Mouse (Mus musculus) right cerebral cortex, postnatal 14 days (tissue): ENCODE measurements around the gene Cnr2.

Source experiments
- DNase-seq: peaks from one replicate; pipeline ENCODE4 v3.0.0; 2022

Cnr2 gene

DNA sequence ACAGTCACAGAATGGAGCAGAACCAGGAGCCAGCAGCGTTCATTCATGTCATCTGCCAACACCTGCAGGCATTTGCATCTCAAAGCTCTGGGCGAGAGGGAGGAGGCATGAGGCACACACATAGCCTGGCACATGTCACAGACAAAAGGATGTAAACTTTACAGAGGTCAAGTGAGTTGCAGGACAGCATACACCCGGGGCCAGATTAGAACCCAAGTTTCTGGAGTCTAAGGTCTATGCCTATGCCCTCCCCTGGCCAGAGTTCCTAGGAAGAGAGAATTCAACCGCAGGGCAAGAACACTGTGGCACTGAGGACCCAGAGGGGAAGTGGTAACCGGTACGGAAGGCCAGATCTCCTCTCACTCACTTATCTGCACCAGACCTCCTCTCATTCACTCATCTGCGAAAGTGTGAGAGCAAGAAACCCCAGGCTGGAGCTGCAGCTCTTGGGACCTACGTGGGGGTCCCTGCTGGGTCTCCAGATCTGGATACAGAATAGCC is at the start of gene Cnr2:
Cnr2 (plus strand) TSS at position 324 of the 501 bp plus-strand sequence.
- no peak for DNase-seq

DNA sequence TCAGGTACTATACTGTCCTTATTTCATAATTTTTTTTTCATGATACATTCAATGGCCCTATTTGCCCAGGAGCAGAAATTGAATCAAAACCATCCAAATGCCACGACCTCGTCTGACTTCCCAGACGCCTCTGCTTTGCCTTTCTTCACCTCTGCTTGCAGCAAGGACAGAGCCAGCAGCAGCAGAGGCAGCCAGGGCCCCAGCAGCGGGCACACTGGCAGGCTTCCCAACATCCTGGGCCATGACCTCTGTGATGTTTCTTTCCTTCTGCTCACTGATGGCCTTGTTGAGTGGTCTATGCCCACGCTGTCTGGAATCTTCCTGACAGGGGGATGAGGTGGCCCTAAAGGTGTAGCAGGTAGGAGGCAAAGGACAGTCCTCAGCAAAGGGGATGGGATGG is 47.6 kb upstream of the Cnr2 start:
- no peak for DNase-seq

DNA sequence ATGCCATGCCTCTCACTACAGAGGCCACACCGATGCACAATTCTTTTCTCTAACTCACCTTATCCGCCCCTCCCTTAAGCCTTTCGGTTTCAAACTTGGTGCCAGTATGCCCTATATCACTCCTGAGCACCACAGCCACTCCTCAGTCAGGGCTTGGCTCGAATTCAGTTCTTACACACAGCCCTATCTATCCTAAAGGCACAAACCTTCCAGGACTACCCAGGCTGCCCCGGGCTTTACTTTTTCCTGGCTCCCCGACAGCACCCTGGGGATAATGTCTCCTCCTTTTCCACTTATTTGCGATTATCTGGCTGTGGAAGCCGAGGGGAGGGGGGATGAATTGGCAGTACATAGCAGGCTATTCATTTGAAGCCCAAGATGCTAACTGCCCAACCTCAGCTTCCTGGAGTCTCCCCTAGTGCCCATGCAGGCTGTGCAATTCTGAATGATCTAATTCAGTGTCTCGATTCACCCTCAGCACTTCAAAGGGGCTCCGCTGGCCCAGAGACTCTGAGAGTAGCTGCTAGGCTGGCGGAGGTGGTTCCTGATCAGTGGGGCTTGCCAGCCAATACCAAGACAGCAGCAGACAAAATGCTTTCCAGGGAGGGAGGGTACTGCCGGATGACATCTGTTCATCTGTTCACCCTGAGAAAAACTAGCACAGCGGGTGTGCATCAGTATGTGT is 44.6 kb upstream of the Cnr2 start:
- peak; percentile 44 for DNase-seq

DNA sequence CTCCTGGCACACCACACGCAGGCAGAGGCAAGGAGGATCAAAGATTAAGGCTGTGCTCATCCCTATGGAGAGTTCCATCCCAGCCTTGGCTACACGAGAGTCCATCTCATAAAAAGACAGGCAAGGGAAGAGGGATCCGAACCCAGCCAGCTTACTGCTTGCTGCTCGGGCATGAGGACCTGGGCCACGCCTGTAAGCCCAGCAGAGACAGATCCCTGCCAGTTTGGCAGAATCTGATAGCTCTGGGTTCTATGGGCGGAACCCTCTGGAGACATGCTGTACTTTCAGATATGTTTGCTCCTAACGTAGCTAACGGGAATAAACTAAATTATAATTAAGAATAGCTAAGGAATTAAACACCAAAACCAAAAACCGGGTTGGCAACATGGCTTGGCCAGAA is 43.3 kb upstream of the Cnr2 start:
- no peak for DNase-seq

DNA sequence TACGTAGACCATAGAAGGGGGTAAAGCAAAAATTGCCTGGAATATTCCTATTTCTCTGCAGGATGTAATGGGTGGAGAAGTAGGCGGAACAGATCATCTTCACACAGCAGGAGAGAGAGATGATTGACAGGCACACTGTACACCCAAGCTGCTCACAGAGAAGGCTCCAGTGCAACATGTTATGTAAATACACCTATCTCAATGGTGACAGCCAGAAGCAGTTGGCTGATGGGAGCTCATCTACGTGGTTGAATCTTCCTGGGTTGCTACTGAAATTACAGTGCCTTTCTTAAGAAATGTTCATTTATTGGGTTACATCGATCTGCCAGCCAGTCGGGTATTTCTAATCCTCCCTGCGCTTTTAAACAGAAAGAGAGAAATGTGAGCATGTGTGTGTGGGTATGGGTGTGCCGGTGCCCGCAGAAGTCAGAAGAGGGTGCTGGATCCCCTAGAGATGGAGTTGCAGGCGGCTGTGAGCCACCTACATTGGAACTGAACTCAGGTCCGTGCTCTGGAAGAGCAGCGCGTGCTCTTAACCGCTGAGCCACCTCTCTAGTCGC is 41.1 kb upstream of the Cnr2 start:
- no peak for DNase-seq

DNA sequence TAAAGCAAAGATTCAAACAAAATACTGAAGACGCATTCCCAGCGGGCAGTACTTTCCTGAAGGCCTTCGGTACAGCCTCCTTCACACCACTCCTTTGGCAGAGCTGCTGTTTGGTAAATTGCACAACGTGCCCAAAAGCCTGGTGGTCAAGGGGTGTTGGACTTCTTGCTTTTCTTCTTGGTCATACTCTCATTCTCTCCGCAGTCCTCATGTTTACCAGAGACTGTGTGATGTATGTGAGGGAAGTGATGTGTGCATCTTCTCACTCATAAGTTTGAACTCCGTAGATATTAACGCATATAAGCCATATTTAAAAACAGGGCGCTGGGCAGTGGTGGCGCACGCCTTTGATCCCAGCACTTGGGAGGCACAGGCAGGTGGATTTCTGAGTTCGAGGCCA is 40.6 kb upstream of the Cnr2 start:
- no peak for DNase-seq

DNA sequence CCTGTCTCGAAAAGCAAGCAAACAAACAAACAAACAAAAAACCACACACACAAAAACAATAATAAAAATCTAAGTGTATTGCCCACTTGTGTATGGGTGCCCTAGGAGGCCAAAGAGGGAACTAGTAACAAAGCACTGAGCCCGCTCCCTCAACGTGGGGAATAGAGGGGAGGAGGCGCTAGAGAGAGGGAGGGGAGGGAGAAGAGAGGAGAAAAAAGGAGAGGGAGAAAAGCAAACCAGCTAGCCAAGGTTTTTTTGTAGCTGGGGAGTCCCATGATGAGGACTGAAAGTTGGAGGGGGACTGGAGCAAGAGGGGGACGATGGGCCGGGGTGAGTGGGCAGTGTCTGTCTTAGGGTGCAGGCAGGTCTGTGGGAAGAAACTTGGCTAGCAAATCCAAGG is 40.1 kb upstream of the Cnr2 start:
- no peak for DNase-seq

DNA sequence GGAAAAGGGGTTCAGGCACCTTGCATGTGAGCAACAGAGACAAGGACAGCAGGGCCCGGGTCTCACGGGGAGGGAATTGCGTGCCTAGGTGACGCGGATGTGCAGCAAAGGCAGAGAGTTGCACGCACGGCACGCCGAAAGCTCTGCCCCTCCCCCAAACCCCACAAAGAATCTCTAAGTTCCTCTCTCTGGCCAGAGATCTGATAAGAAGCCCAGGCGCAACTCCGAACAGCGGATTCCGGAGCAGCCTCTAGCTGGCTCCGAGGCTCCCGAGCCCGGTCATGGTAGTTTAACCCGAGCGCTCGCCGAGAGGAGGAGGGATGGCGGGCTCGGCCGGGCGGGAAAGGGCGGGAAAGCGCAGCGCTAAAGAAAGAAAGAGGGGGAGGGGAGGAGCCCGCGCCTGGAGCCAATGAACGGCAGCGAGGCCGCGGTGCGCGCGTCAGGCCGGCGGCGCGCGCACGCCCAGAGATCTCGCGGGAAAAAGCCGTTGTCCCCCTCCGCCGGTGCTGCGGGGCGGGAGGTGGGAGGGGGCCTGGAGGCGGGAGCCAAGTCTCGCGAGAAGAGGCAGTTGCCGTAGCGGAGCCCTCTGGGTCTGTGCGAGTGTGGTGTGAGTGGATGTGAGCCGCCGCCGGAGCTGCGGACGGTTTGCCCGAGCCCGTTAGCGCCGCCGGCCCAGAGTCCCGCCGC is 39.5 kb upstream of the Cnr2 start, which contains the start of gene Srsf10:
Srsf10 (plus strand) TSS at position 212 of the 687 bp plus-strand sequence.
- peak; percentile 96 for DNase-seq

DNA sequence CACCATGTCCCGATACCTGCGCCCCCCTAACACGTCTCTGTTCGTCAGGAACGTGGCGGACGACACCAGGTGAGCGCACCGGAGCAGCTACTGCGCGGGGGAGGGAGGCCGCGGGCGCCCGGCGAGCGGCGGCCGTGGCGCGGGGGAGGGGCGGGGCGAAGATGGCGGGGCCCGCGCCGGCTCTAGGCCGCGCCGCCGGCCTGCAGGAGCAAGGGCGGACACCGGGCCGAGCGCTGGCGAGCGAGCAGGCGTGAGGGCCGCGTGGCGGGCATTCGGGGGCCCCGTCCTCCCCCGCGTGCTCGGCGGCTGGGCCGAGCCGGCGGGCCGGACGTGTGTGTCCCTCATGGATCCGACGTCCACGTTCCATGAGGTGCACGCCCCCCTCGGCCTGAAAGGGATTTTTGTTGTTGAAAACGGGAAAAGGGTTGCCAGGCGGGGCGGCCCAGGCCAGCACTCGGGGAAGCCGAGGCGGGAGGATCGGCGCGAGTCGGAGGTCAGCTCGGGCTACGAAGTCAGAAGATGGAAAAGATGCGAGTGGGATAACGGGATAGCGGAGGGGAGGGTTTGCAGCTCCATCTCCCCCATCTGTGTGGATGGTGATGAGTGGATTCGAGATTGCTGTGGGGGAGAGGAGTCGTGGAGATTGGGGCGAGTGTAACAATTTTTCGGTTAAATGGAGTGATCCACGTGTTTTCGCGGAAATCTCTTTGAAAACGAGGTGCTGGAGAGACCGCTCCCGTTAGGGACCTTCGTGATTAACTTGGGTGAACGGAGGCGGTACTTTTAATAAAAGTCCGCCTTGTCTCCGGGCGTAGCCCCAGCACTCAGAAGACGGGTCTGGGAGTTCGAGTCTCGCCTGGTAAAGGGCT is 38.7 kb upstream of the Cnr2 start:
- peak; percentile 54 for DNase-seq

DNA sequence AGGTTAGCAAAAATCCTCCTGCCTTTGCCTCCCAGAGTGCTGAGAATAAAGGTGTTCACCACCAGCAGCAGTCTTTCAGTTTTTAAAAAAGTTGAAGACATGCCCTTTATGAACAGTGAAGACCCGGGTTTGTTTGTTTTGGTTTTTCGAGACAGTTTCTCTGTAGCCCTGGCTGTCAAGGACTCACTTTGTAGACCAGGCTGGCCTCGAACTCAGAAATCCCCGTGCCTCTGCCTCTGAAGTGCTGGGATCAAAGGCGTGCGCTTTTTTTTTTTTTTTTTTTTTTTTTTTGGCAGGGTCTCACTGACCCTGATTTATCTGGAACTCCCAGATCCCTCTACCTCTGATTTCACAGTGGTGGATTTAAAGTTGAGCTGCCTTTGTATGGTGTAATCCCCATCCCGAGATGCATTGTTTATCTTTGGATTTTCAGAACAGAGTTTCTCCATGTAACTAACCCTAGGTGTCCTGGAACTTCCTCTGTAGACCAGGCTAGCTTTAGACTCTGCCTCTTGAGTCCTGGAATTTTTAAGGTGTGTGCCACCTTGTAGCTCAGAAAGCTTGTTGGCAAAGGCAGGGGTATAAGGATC is 37.5 kb upstream of the Cnr2 start:
- no peak for DNase-seq

DNA sequence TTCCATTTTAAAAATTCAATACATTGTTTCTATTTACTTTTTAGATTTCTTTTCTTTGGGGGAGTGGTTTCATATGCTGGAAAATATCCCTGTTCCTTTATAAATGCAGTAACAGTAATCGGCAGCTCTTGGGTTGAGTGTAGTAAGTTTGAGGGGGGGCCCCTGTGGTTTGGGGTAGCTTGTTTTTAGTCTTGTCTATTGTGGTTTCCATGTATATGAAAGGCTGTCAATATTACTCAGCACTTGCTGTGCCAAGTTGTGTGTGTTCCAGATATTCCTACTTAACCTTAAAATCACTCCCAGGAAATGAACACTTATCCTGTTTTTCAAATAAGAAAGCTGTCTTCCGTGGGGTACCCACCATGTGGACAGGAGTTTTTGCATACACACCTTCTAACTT is 26.2 kb upstream of the Cnr2 start:
- DNase-seq = no peak

DNA sequence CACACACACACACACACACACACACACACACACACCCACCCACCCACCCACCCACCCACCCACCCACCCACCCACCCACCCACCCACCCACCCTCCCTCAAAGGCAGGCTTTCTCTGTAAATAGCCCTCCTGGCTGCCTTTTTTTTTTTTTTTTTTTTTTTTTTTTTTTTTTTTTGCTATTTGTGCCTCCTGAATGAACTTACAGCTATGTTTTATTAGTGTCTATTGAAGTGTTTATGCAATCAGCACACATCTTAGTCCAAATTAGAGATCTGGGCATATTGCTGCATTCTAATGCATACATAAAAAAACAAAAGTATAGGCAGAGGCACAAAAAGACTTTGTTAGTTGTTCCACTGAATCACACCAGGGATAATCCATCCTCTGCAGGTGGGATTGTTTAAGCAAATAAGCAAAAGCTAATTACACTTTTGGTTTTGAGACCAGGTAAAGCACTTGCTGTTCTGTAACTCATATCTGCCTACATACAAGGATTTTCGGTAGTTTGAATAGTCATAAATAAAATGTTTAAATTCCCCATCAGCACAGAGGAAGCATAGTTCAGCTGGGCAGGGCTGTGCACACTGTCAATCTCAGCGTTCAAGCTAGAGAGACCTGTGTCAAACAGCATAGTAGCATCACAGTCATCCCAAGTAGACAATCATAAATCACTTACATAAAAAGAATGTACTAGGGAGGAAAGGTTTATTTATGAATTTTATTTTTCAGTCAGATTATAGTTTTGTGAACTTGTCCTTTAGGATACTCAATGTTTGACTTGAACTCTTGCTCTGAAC is 24.8 kb upstream of the Cnr2 start:
- DNase-seq = no peak

DNA sequence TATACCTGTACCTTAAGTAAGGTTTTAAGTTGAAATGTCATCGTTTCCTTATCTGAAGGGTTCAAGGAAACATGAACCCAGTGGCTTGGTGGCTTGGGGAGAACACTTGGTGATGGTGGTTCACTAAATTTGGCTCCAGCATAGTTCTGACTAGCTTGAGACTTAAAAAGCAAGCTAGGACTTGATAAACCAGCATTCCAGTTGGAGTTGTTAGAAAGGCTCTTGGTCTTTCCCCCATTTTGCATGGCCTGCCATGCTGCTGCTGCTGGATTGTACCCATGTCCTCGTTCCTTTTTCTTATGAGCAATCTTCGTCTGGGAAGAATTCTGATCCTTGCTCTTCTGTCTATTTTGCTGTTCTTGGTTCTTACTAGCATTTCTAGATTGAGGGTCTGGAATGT is 23.2 kb upstream of the Cnr2 start:
- DNase-seq = no peak

DNA sequence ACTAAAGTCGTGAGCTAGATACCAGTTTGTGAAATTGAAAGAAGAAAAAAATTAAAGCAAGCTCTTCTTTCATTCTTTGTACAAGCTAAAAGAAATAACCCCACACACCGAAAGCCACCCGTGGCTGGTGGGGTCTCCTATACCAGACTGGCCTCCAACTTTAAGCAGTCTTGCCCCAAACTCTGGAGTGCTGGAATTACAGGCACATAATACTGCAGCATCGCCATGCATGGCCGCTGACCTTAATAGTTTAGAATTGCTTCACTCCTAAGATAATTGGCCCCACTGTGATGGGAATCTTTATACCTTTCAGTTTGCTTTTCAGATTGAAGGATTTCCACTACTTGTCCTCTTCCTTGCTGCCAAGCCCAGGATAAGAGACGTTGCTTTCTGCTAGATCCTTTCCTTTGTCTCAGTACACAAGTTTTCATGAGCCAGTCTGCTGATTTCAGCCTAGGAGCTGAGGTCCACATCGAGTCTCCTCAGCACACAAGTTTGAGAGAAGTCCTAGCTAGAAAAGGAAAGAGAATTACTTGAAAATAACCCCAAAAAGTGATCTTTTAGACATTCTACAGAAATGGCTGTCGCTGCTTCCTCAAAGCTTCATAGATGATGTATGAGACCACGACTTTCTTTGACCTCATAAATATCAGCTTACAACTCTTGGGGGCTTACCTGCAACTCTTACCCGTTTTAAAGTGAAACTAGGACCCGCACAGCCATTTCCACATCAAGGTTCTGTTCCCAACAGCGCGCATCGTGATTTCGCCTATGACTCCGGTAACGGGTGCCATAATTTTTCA is 22.4 kb upstream of the Cnr2 start:
- no peak for DNase-seq

DNA sequence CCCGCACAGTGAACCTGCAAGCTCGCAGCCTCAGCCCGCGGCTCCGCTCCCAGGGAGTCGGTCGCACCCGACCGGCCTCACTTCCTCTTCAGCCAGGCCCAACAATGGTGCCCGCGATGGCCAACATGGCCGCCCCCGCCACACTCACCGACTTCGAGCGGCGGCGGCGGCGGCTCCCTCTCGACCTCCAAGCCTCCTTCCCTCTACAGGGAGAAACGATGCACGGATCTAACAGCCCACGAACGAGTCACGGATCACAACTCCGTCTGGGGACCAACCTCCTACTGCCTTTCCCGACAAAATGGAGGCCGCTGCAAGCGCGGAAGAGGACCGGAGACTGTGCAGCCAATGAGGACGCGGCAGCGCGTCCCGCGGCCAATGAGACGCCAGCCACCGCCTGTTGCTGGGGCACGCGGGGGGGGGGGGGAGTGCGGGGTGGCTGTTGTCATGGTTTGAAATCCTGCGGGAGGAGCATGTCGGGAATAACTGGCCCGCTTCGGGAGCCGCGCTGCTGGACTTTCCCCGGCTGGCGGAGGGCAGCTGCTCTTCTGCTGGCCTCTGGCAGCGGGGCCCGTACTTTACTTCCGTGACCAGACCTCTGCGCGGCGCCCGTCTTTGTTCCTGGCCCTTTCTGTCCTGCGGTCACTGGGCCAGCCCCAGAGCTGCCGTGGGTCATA is 21.5 kb upstream of the Cnr2 start, which contains the start of gene Pnrc2:
Pnrc2 (minus strand) TSS at position 325 of the 677 bp plus-strand sequence.
- DNase-seq = peak; percentile 88

DNA sequence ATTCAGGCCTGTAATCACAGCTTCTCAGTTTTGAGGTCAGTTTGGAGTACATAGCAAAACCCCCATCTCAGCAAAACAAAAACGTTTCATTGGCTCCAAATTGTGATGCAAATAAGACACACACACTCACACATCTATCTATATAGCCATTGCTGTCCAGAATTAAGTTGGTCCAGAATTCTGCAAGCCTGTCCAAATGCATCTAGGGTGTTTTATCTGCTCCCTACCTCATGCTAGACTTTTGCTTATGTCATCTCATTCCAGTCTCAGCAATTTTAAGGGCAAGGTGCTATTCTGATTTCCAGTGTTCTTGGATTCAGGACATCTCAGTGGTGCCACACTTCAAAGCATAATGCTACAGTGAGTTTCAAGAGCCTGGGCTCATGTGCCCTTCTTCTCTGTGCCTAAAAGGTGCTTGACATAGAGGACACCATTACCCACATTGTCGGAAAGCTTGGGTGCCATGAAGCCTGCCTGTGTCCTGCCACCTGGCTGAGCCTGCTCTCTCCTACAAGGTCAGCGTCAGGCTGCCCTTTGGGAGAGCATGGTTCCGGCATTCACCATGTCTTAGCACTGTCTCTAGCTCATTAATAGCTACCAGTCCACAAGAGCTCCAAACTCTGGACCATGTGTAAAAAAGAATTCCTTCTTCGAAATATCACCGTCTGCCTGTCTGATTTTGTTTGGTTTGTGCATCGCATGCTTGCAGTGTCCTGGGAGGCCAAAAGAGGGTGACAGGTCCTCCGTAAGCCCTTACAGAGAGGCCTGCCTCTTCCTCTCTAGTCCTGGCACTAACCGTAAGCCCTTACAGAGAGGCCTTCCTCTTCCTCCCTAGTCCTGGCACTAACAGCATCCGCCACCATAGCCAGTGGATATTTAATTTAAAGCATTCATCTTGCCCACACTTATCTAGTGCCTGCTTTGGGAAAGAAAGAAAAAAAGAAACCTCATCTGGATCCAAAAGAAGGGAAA is 20.3 kb upstream of the Cnr2 start:
- no peak for DNase-seq

DNA sequence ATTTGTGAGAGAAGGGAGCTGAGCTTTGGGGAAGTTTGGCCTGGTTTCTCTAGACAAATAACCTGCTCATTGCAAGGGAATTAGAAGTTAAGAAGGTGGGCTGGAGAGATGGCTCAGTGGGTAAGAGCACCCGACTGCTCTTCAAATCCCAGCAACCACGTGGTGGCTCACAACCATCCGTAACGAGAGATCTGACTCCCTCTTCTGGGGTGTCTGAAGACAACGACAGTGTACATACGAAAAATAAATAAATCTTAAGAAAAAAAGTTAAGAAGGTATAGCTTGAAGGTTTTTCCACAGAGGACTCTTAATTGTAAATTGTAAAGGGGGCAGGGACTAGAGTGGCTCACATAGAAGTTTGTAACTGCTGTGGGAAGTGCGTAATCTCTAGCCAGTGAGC is 19.6 kb upstream of the Cnr2 start:
- DNase-seq = no peak

DNA sequence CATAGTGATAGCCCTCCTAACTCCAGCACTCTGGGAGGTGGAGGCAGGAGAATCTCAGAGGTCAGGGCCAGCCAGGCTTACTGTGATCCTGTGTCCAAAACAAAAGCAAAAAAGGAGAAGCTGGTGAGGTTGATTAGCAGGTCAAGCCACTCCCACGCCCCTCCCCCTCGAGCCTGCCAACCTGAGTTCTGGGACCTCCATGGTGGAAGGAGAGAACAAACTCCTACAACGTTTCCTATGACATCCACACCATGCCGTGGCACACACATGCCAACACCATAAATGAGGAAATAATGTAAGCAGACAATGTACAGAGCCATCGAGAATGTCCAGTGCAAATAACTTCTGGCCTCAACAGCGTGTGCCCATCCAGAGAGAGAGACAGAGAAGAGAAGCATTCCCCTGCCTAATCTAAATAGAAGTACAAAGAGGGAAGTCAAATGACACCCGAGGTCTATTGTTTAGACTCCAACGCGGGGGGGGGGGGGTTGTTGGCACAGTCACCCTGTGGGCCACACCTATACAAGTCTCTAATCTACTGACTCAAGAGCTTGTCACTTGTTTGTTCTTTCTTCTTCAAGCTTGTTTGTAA is 19.1 kb upstream of the Cnr2 start:
- DNase-seq = peak; percentile 38

DNA sequence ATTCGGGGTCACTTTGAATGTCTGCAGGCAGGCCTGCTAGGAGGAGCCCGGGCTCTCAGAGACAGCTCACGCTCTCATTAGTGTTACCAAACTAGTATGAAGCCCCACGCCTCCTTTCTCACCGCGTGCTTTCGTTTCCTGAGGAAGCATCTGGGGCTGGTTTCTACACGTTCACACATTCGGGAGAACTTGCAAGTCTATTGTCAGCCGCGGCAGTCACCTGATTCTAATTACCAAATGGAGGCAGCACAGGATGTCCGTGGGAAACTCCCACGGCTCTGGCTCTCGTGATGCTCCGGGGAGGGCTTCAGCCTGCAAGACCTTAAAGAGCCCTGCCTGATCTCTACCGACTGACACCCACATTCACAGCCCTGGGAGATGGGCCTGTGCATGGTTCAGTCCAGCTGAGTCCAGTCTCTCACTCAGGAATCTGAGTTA is 18.6 kb upstream of the Cnr2 start:
- DNase-seq = peak; percentile 57
